Mouse (Mus musculus) testis, postnatal 10 days (tissue): ENCODE data around the gene Hoxd4.

ENCODE experiments used
- DNase-seq: peaks from one replicate; pipeline ENCODE4 v3.0.0; 2021; ENCODE audit warnings: low spot score

Hoxd4 gene

GRCm38 (mm10) chr2:74705467-74706089, 6.2 kb upstream of the Hoxd4 start:
- peak; percentile 74 for DNase-seq

DNA sequence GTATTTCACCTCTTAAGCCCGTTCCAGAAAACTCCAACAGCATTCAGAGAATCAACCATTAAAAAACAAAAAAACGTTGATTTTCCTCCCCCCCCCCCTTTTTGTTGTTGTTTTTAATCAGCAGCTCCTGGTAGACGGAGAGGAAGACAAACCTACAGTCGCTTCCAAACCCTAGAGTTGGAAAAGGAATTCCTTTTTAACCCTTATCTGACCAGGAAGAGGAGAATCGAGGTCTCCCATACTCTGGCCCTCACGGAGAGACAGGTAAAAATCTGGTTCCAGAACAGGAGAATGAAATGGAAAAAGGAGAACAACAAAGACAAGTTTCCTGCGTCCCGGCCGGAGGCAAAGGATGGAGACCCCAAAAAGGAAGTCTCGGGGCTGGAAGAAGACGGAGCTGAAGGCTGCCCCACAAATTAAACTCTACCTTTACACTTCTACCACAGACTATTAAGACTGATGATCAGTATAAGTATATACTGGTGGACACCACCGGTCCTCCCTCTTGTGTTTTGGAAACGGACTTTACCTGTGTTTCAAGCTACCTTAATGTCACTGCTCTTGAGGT, 5.3 kb upstream of the Hoxd4 start:
- peak; percentile 34 for DNase-seq

GRCm38 (mm10) chr2:74707599-74707998, 4.1 kb upstream of the Hoxd4 start:
- DNase-seq = peak; percentile 37

- peak; percentile 45 for DNase-seq
Measured at GRCm38 (mm10) chr2:74708676-74709075, 3.1 kb upstream of the Hoxd4 start.

- peak; percentile 36 for DNase-seq
Measured at GRCm38 (mm10) chr2:74709465-74710419, 2.0 kb upstream of the Hoxd4 start.

- DNase-seq = peak; percentile 45
Measured at GRCm38 (mm10) chr2:74710929-74711543, 693 bp upstream of the Hoxd4 start.

DNA sequence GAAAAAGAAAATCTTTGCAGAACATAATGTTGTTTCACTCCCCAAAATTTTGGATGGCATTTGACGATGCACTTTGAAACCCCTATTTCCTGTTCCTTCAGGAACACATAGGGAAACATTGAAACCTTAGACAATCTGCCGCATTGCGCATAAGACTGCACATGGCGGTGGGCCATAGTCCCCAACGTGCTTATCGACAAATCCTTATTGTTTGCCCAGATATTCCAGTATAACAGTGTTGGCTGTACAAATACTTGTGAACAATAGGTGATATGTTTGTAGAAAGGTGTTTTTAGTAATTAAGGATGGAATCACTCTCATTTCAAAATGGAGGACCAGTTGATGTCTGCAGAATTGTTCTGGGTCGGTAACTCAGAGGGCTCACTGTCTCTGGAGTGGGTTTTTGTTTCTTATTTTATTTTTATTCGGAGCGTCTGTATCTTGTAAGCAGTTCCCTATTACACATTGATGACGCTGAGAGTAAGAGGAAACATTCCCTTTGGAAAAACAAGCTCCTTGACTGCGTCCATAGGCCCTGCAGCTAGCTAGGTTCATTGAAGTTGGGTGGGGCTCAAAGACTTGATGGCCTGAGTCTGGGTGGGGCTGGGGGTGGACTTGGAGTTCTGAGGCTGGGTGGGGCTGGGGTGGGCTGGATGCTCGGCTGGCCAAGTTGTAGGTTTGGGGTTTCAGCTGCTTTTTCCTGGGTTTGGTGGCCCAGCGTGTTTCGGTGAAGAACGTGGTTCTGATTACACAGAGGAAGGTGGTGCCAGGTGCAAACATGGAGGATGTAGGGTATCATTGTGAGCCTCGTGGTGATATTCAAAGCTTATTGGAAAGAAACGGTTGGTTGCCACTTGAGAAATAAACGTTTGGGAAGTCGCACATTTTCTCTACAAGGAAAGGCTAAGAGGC, 1.8 kb downstream of the Hoxd4 start:
- DNase-seq = peak; percentile 40

GRCm38 (mm10) chr2:74714156-74714789, 2.5 kb downstream of the Hoxd4 start:
- DNase-seq = peak; percentile 48

DNA sequence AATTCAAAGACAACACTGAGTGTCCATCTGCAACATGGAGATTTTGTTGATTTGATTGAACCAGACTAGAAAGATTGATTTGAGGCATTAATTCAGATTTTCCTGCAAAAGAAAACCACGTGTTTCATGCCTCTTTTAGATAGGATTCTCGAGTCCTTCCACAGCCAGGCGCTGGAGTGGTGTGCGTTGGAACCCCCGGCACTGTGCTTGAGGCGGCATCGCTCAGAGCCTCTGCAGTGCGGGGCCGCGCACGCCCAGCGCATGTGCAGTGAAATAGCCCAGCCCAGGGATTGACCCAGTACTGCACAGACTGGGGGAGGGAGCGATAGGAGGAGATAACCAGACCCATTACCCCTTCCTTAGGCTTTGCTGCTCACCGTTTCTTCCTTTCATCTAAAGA, 3.2 kb downstream of the Hoxd4 start:
- peak; percentile 55 for DNase-seq

- peak; percentile 98 for DNase-seq
Measured at GRCm38 (mm10) chr2:74715504-74716241, 3.9 kb downstream of the Hoxd4 start.

DNA sequence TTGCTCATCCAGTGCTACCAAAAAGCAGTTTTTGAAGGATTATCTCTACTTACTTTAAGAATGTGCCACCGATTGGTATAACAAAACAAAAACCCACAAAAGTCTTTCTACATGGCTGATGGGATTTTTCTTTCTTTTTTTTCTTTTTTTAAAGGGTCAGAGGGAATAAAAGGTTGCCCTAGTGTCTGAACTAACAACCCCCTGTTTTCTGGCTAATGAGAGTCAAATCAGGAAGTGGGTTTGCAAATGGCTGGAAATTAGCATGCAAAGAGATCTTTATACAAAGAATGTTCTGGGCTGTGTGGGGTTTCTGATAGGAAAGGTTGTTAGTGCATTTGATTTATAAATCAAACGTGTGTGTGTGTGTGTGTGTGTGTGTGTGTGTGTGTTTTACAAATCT, 8.7 kb downstream of the Hoxd4 start:
- no peak for DNase-seq

GRCm38 (mm10) chr2:74720955-74721491, 9.3 kb downstream of the Hoxd4 start:
- peak; percentile 29 for DNase-seq

GRCm38 (mm10) chr2:74721882-74722281, 10.2 kb downstream of the Hoxd4 start:
- DNase-seq = peak; percentile 32

GRCm38 (mm10) chr2:74722949-74723348, 11.2 kb downstream of the Hoxd4 start:
- peak; percentile 32 for DNase-seq

DNA sequence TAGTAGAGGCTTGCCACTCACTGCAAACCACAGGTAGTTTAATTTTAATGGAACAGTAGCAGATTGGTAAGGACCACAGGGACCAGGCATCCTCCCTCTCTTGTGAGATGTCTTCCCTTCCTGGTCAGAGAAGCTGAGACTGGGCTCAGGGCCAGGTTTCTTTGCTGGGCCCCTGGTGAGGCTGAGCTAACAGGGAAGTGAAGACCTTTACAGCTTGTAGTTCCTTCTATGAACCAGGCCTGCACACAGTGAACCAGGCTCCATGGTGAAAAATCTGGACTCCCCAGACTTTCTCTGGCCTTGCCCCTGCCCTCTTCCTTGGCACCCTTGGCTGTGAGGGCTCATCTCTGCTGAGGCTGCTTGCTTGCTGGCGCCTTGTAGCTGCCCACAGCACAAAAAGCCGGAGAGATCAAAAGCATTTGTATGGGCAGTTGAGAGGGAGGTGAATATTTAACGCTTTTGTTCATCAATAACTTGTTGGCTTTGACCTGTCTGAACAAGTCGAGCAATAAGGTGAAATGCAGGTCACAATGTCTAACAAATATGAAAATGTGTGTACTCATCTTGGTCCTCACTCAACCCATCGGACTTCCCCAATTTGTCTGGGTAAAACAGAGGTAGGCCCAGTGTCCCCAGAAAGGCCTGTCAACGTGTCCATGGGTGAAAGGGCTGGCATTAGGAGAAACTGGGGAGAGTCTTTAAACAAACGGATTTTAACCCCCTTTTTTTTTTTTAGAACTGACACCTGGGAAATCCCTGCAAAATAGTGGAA, 12.7 kb downstream of the Hoxd4 start:
- no peak for DNase-seq

DNA sequence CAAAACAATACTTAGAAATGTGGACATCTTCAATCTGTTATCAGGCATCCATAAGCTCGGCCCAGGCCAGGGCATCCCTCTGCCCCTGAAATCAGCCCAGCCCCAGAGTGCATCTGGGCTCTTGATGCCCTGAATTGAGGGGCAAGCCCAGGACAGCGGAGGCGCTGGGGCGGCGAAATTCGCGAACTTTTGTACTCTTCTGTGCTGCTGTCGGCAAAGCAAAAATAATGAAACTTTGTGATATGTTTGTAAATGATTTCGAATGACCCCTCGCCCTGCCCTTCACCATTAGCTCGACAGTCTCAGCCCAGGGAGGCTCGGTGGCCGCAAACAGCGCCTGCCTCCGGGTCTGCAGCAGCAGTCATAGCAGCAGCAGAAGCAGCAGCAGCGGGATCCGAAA, 13.4 kb downstream of the Hoxd4 start:
- no peak for DNase-seq

- DNase-seq = no peak
Measured at GRCm38 (mm10) chr2:74726551-74726950, 14.8 kb downstream of the Hoxd4 start, which contains the start of gene Gm28230. TSS of gene Gm28230 (plus strand) at chr2:74726728.

- no peak for DNase-seq
Measured at GRCm38 (mm10) chr2:74726973-74727639, 15.4 kb downstream of the Hoxd4 start.
